23 mouse cellular contexts compared by ENCODE assay signal in genomic region chr10:88712359-88712758, GRCm38 (mm10). TPM values are rescaled to one million over a fixed set of nuclear protein-coding genes. Genes with fewer than 3 reads are reported as not detected.
DNase-seq lines count a peak whose midpoint lies in the region; ATAC-seq and TF ChIP-seq lines count a peak whose summit lies in the region.
"Had no signal": no experiment of that assay in that cellular context is flagged by ENCODE, and none has a peak within 500 bp of the region (broad histone marks: within the 10 kb centered on the region; RNA-seq: fewer than 3 reads in every experiment).

No protein-coding gene starts in this region.

- H3K27ac ChIP-seq in forebrain, embryonic 11.5 days (ENCODE audit: low read depth, low read length), result no peak overlapping the region
- H3K27ac ChIP-seq: forebrain, embryonic 10.5 days; hindbrain, embryonic 14.5 days; kidney, embryonic 15.5 days; limb, embryonic 15.5 days; neural tube, embryonic 12.5 days had no signal

- WGBS in forebrain, embryonic 11.5 days, result 87% methylated on average over 6 of the region's 6 CpGs

- peak; percentile 17; the same call in 1 of the 2 replicates for ATAC-seq in G1E (ENCODE audit: extremely low read depth, insufficient number of reproducible peaks, low FRiP score, poor library complexity, severe bottlenecking)
- peak; percentile 56 for ATAC-seq in common myeloid progenitor, adult 5-6 weeks (replicated peaks; ENCODE audit: low read depth, poor library complexity, severe bottlenecking)
- peak; percentile 66; the same call in 1 of the 2 replicates for ATAC-seq in monocyte, adult 5-6 weeks (replicated peaks; ENCODE audit: insufficient number of reproducible peaks, low FRiP score, low TSS enrichment, poor library complexity, severe bottlenecking)
- no peak for ATAC-seq in forebrain, embryonic 11.5 days (replicated peaks; ENCODE audit: low FRiP score)
- ATAC-seq: liver, postnatal 0 days had no signal

- H3K4me2 ChIP-seq in forebrain, embryonic 11.5 days (ENCODE audit: low read depth, low read length, severe bottlenecking), result no peak overlapping the region
- H3K4me2 ChIP-seq: hindbrain, embryonic 14.5 days; kidney, embryonic 15.5 days; limb, embryonic 15.5 days; neural tube, embryonic 12.5 days had no signal

- DNase-seq in kidney, adult 9 months, result peak; percentile 20
- DNase-seq in kidney, adult 11 months, result no peak
- DNase-seq in G1E (ENCODE audit: low spot score), result no peak
- DNase-seq in forebrain, embryonic 11.5 days (ENCODE audit: low spot score), result no peak
- DNase-seq in left cerebral cortex, adult 18-20 months (ENCODE audit: low spot score in 2 of 2), result no peak
- DNase-seq in c-Kit-positive CD71-positive TER-119-positive erythroid progenitor cells, embryonic 14.5 days (ENCODE audit: low spot score), result no peak
- DNase-seq: adrenal gland, adult 2 months; cerebellum, adult 11-12 months; cerebellum, postnatal 14 days; gastrocnemius, postnatal 14 days; liver, postnatal 0 days; lung, postnatal 14 days; right cerebral cortex, postnatal 4 days; thymus, postnatal 25 days had no signal

- H3K36me3 ChIP-seq in G1E (replicated peaks), result no peaks in the 10 kb centered on the region
- H3K36me3 ChIP-seq in forebrain, embryonic 11.5 days (ENCODE audit: control insufficient read depth, insufficient read depth, low read length), result no peaks in the 10 kb centered on the region
- H3K36me3 ChIP-seq: forebrain, embryonic 10.5 days; kidney, embryonic 15.5 days; limb, embryonic 15.5 days; neural tube, embryonic 12.5 days had no signal

- TF ChIP-seq CTCF in G1E (IDR thresholded peaks at IDR 0.05; ENCODE audit: low read depth, low read length), result no peak

- H3K9ac ChIP-seq in forebrain, embryonic 11.5 days (ENCODE audit: low read length), result no peak overlapping the region
- H3K9ac ChIP-seq: hindbrain, embryonic 14.5 days; kidney, embryonic 15.5 days; limb, embryonic 15.5 days; liver, postnatal 0 days; neural tube, embryonic 12.5 days had no signal

- H3K4me1 ChIP-seq in G1E (ENCODE audit: insufficient read depth, low read depth, low read length), result peaks cover 25% of the 10 kb centered on the region
- H3K4me1 ChIP-seq in forebrain, embryonic 11.5 days (replicated peaks; ENCODE audit: control insufficient read depth, insufficient read depth, low read length), result no peaks in the 10 kb centered on the region
- H3K4me1 ChIP-seq: kidney, embryonic 15.5 days; limb, embryonic 15.5 days; neural tube, embryonic 12.5 days had no signal

- H3K27me3 ChIP-seq in G1E (ENCODE audit: insufficient read depth, low read length), result peaks cover 8% of the 10 kb centered on the region
- no peaks in the 10 kb centered on the region for H3K27me3 ChIP-seq in forebrain, embryonic 11.5 days (ENCODE audit: control insufficient read depth, insufficient read depth, low read length)
- H3K27me3 ChIP-seq: kidney, embryonic 15.5 days; limb, embryonic 15.5 days; neural tube, embryonic 12.5 days had no signal

- no peaks in the 10 kb centered on the region for H3K9me3 ChIP-seq in G1E (replicated peaks)
- H3K9me3 ChIP-seq in forebrain, embryonic 11.5 days (ENCODE audit: control insufficient read depth, low read length), result no peaks in the 10 kb centered on the region
- H3K9me3 ChIP-seq: forebrain, embryonic 10.5 days; kidney, embryonic 15.5 days; limb, embryonic 15.5 days; neural tube, embryonic 12.5 days had no signal

- no peak overlapping the region for H3K4me3 ChIP-seq in G1E (ENCODE audit: low read depth, low read length)
- H3K4me3 ChIP-seq in forebrain, embryonic 11.5 days (ENCODE audit: low read depth, low read length), result no peak overlapping the region
- H3K4me3 ChIP-seq: forebrain, embryonic 10.5 days; kidney, embryonic 15.5 days; limb, embryonic 15.5 days; neural tube, embryonic 12.5 days had no signal

RNA-seq across cellular contexts. Expression of gene Arl1, which starts 18.3 kb away (rescaled TPM):
- 70.6 and 76.5 TPM in 2 replicates for total RNA-seq in G1E (2014; fragmentation: Nextera tagmentation)
- 77.4 and 89.3 TPM in 2 replicates for total RNA-seq in G1E (2017)
- polyA plus RNA-seq in G1E (2012), result 30.2 and 31.7 TPM in 2 replicates
- 88.6 and 96.6 TPM in 2 replicates for total RNA-seq in common myeloid progenitor, adult 5-6 weeks (2017)
- 94.4 to 130 TPM (median 120 TPM) in 3 replicates for total RNA-seq in monocyte, adult 5-6 weeks (2017)
- 147 and 154 TPM in 2 replicates for polyA plus RNA-seq in forebrain, embryonic 11.5 days (2014; fragmentation: Nextera tagmentation; extraction: Ambion mirVana)
- total RNA-seq in left cerebral cortex, adult 18-20 months (2021), result 100 to 1,000 TPM; 143 to 144 TPM

RNA-seq across cellular contexts. Expression of gene Spic, which starts 27.5 kb away (rescaled TPM):
- total RNA-seq in G1E (2014; fragmentation: Nextera tagmentation) (2.3 TPM in 1 of 2 replicates, not detected in the other), G1E (2017) (0.05 and 0.35 TPM in 2 replicates)
- not detected in 2 replicates for polyA plus RNA-seq in G1E (2012)
- 1.1 and 4.2 TPM in 2 replicates for total RNA-seq in common myeloid progenitor, adult 5-6 weeks (2017)
- 5.6 to 16.1 TPM (median 15.2 TPM) in 3 replicates for total RNA-seq in monocyte, adult 5-6 weeks (2017)
- polyA plus RNA-seq in forebrain, embryonic 11.5 days (2014; fragmentation: Nextera tagmentation; extraction: Ambion mirVana), result not detected in 2 replicates
- total RNA-seq in left cerebral cortex, adult 18-20 months (2021), result not detected
- total RNA-seq: gastrocnemius, postnatal 14 days; layer of hippocampus, postnatal 10 days; left cerebral cortex, postnatal 14 days had no signal
- polyA plus RNA-seq: forebrain, embryonic 10.5 days; neural tube, embryonic 12.5 days had no signal
